Mouse (Mus musculus): ENCODE results near the gene Aoc1. TPM values are rescaled to one million over a fixed set of nuclear protein-coding genes. Genes with fewer than 3 reads are reported as not detected.

Aoc1 gene
- polyA plus RNA-seq, 1 experiment from 2014 or later = not detected

DNA sequence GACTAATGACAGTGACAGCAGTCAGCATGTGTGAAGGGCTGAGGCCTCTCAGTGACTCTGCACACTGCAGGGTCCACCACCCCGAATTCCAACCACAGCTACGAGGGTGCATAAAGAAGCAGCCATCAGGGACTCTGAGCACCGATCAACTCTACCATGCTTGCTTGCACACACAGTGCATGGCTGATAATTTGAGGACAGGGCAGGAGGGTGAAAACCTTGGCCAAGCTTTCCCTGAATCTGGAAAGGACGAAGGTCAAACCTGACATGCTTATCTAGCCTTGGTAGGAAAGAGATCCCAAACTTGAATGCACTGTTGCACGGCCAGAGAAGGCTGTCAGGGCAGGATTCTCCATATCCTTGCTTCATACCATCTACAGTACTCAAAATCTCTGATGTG, 80.5 kb downstream of the Aoc1 start:
- H3K9ac ChIP-seq (ENCODE audit: low read length) = no peak overlapping the region
- no peak overlapping the region for H3K4me2 ChIP-seq (ENCODE audit: low read depth, severe bottlenecking)
- H3K27me3 ChIP-seq (ENCODE audit: control insufficient read depth, insufficient read depth, low read length) = no peaks in the 10 kb centered on the region
- no peaks in the 10 kb centered on the region for H3K36me3 ChIP-seq (ENCODE audit: control insufficient read depth, insufficient read depth, low read length)
- ATAC-seq (ENCODE audit: insufficient number of reproducible peaks, low FRiP score, low TSS enrichment, low read depth) (no peak), DNase-seq (ENCODE audit: low spot score) (no peak)
- 90% methylated on average over 5 of the region's 5 CpGs for WGBS
- H3K27ac ChIP-seq (replicated peaks; ENCODE audit: low read depth, low read length) = no peak overlapping the region
- no peak overlapping the region for H3K4me3 ChIP-seq (ENCODE audit: low read depth, low read length)
- no peaks in the 10 kb centered on the region for H3K9me3 ChIP-seq (ENCODE audit: control insufficient read depth, low read length)
- H3K4me1 ChIP-seq (ENCODE audit: control insufficient read depth, insufficient read depth, low read length) = no peaks in the 10 kb centered on the region

DNA sequence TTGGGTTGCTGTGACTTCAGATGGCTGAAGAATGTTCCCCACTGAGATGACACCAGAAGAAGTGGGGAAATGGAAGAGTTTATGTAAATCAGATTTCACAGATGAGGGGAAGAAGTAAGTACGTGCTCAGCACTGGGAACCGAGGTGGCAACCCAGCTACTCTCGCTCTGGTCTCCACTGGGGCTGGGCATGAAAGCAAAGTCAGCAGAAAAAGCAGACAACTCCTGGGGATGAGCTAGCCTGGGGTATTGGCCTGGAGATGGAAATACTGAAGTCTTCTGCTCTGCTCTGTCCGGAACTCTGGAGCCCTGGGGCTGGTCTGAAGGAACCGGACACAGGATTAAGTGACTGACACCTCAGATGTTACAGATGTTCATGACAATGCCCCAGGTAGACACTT, 81.5 kb downstream of the Aoc1 start:
- DNase-seq (ENCODE audit: low spot score) (no peak), ATAC-seq (ENCODE audit: insufficient number of reproducible peaks, low FRiP score, low TSS enrichment, low read depth) (no peak)
- 85% methylated on average over 5 of the region's 5 CpGs for WGBS
- Histone ChIP-seq H3K4me2 (ENCODE audit: low read depth, severe bottlenecking) (no peak overlapping the region), H3K4me3 (ENCODE audit: low read depth, low read length) (no peak overlapping the region), H3K9ac (ENCODE audit: low read length) (no peak overlapping the region), H3K9me3 (ENCODE audit: control insufficient read depth, low read length) (no peaks in the 10 kb centered on the region), H3K27me3 (ENCODE audit: control insufficient read depth, insufficient read depth, low read length) (no peaks in the 10 kb centered on the region), H3K4me1 (ENCODE audit: control insufficient read depth, insufficient read depth, low read length) (no peaks in the 10 kb centered on the region), H3K36me3 (ENCODE audit: control insufficient read depth, insufficient read depth, low read length) (no peaks in the 10 kb centered on the region), H3K27ac (replicated peaks; ENCODE audit: low read depth, low read length) (no peak overlapping the region)

DNA sequence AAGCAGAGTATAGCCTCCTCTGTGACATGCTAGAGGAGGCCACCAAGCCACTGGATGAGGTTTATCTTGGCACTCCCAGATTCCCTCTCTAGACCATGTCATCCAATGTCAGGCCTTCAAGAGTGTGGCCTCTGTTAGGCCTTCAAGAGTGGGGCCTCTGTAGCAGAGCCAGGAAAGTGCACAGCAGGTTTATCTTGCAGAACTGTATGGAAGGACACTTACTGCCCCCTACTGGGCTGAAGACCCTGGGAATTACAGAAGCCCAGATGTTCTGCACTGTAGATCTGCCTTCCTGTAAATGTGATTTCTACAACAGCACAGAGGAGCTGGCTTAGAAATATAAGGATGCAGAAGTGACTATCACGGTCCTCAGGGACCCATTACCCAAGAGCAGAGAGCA, 82.2 kb downstream of the Aoc1 start:
- DNase-seq (ENCODE audit: low spot score) (peak; percentile 63), ATAC-seq (ENCODE audit: insufficient number of reproducible peaks, low FRiP score, low TSS enrichment, low read depth) (no peak)
- H3K4me1 ChIP-seq (ENCODE audit: control insufficient read depth, insufficient read depth, low read length) = no peaks in the 10 kb centered on the region
- no peak overlapping the region for H3K4me2 ChIP-seq (ENCODE audit: low read depth, severe bottlenecking)
- no peak overlapping the region for H3K9ac ChIP-seq (ENCODE audit: low read length)
- H3K27me3 ChIP-seq (ENCODE audit: control insufficient read depth, insufficient read depth, low read length) = no peaks in the 10 kb centered on the region
- WGBS = 59% methylated on average over 1 of the region's 1 CpGs
- no peak overlapping the region for H3K4me3 ChIP-seq (ENCODE audit: low read depth, low read length)
- H3K36me3 ChIP-seq (ENCODE audit: control insufficient read depth, insufficient read depth, low read length) = no peaks in the 10 kb centered on the region
- no peaks in the 10 kb centered on the region for H3K9me3 ChIP-seq (ENCODE audit: control insufficient read depth, low read length)
- no peak overlapping the region for H3K27ac ChIP-seq (replicated peaks; ENCODE audit: low read depth, low read length)

DNA sequence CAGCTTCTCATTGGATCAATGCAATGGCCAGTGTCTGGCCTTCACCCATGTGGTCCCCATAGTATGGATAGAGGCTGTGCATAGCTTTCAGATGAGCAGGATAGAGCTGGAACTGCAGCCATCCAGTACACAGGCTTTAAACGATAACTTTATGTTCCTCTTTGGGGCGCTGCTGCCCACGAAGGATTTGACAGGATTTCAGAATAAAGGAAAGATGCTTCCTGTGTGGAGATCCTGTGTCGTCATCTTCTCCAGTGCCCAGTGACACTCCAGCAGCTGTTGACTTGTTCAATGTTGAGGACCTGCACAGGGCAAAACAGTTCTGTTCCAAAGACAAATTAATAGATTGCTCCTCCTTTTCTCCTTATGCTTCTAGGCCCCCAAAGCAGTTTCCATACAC, 84.1 kb downstream of the Aoc1 start:
- ATAC-seq (ENCODE audit: insufficient number of reproducible peaks, low FRiP score, low TSS enrichment, low read depth) (no peak), DNase-seq (ENCODE audit: low spot score) (no peak)
- Histone ChIP-seq H3K9ac (ENCODE audit: low read length) (no peak overlapping the region), H3K4me2 (ENCODE audit: low read depth, severe bottlenecking) (no peak overlapping the region), H3K27me3 (ENCODE audit: control insufficient read depth, insufficient read depth, low read length) (no peaks in the 10 kb centered on the region), H3K4me3 (ENCODE audit: low read depth, low read length) (no peak overlapping the region), H3K4me1 (ENCODE audit: control insufficient read depth, insufficient read depth, low read length) (no peaks in the 10 kb centered on the region), H3K27ac (replicated peaks; ENCODE audit: low read depth, low read length) (no peak overlapping the region), H3K36me3 (ENCODE audit: control insufficient read depth, insufficient read depth, low read length) (no peaks in the 10 kb centered on the region), H3K9me3 (ENCODE audit: control insufficient read depth, low read length) (no peaks in the 10 kb centered on the region)
- 86% methylated on average over 4 of the region's 4 CpGs for WGBS

DNA sequence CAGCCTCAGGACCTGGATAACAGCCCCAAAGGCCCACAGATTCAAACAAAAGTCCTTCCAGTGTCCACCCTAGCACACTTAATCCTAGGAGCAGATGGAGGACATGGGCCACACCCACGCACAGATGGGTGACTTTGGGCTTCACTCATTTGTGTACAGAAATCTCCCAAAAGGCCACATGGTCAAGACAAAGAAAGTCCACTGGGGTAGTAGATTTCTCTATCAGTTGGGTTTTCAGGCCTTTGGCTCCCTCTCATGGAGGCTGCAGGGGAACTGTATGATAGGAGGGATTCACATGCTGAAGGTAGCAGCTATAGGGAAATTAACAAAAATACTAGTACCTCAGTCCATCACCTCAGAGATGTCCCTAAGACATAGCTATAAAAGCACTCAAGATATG, 85.4 kb downstream of the Aoc1 start:
- Histone ChIP-seq H3K4me2 (ENCODE audit: low read depth, severe bottlenecking) (no peak overlapping the region), H3K9ac (ENCODE audit: low read length) (no peak overlapping the region), H3K36me3 (ENCODE audit: control insufficient read depth, insufficient read depth, low read length) (no peaks in the 10 kb centered on the region), H3K9me3 (ENCODE audit: control insufficient read depth, low read length) (no peaks in the 10 kb centered on the region), H3K4me3 (ENCODE audit: low read depth, low read length) (no peak overlapping the region), H3K27me3 (ENCODE audit: control insufficient read depth, insufficient read depth, low read length) (no peaks in the 10 kb centered on the region), H3K27ac (replicated peaks; ENCODE audit: low read depth, low read length) (no peak overlapping the region), H3K4me1 (ENCODE audit: control insufficient read depth, insufficient read depth, low read length) (no peaks in the 10 kb centered on the region)
- WGBS = 85% methylated on average over 1 of the region's 1 CpGs
- no peak for ATAC-seq (ENCODE audit: insufficient number of reproducible peaks, low FRiP score, low TSS enrichment, low read depth)
- no peak for DNase-seq (ENCODE audit: low spot score)

Other genes with a start within 250 kb of the Aoc1 start
- gene AI854703, start 246.1 kb upstream of the Aoc1 start, polyA plus RNA-seq (2014; fragmentation: Nextera tagmentation; extraction: Ambion mirVana) = 0.71 and 0.83 TPM in 2 replicates
- 0.24 and 0.48 TPM in 2 replicates for gene Gimap8, start 225.7 kb upstream of the Aoc1 start, polyA plus RNA-seq (2014; fragmentation: Nextera tagmentation; extraction: Ambion mirVana)
- gene Gimap9, start 196.8 kb upstream of the Aoc1 start, polyA plus RNA-seq (2014; fragmentation: Nextera tagmentation; extraction: Ambion mirVana) = 4.4 and 5.4 TPM in 2 replicates
- gene Gimap4, start 188.3 kb upstream of the Aoc1 start, polyA plus RNA-seq (2014; fragmentation: Nextera tagmentation; extraction: Ambion mirVana) = 10.8 and 12.3 TPM in 2 replicates
- 13.6 and 14.0 TPM in 2 replicates for gene Gimap6, start 164.7 kb upstream of the Aoc1 start, polyA plus RNA-seq (2014; fragmentation: Nextera tagmentation; extraction: Ambion mirVana)
- not detected in 2 replicates for gene Gm28053, start 154.3 kb upstream of the Aoc1 start, polyA plus RNA-seq (2014; fragmentation: Nextera tagmentation; extraction: Ambion mirVana)
- gene Gimap7, start 154.3 kb upstream of the Aoc1 start, polyA plus RNA-seq (2014; fragmentation: Nextera tagmentation; extraction: Ambion mirVana) = not detected in 2 replicates
- gene Gimap1, start 133.8 kb upstream of the Aoc1 start, polyA plus RNA-seq (2014; fragmentation: Nextera tagmentation; extraction: Ambion mirVana) = 6.3 and 6.7 TPM in 2 replicates
- gene Gimap5, start 126.7 kb upstream of the Aoc1 start, polyA plus RNA-seq (2014; fragmentation: Nextera tagmentation; extraction: Ambion mirVana) = 1.4 and 1.7 TPM in 2 replicates
- not detected in 2 replicates for gene Gimap3, start 102.0 kb upstream of the Aoc1 start, polyA plus RNA-seq (2014; fragmentation: Nextera tagmentation; extraction: Ambion mirVana)
- gene Tmem176a, start 32.0 kb upstream of the Aoc1 start, polyA plus RNA-seq (2014; fragmentation: Nextera tagmentation; extraction: Ambion mirVana) = 36.6 and 37.5 TPM in 2 replicates
- 74.1 and 78.4 TPM in 2 replicates for gene Tmem176b, start 31.4 kb upstream of the Aoc1 start, polyA plus RNA-seq (2014; fragmentation: Nextera tagmentation; extraction: Ambion mirVana)
- not detected in 2 replicates for gene 1600015I10Rik, start 57.0 kb downstream of the Aoc1 start, polyA plus RNA-seq (2014; fragmentation: Nextera tagmentation; extraction: Ambion mirVana)
- gene Doxl2, start 102.1 kb downstream of the Aoc1 start, polyA plus RNA-seq (2014; fragmentation: Nextera tagmentation; extraction: Ambion mirVana) = not detected in 2 replicates
- gene Svs1, start 114.0 kb downstream of the Aoc1 start, polyA plus RNA-seq (2014; fragmentation: Nextera tagmentation; extraction: Ambion mirVana) = not detected in 2 replicates
- 0.17 TPM in 1 of 2 replicates, not detected in the other for gene Gpnmb, start 163.7 kb downstream of the Aoc1 start, polyA plus RNA-seq (2014; fragmentation: Nextera tagmentation; extraction: Ambion mirVana)
- gene Malsu1, start 200.9 kb downstream of the Aoc1 start, polyA plus RNA-seq (2014; fragmentation: Nextera tagmentation; extraction: Ambion mirVana) = 59.7 and 70.2 TPM in 2 replicates

All from limb, embryonic 11.5 days (tissue).